In genomic region chr13:6500881-6501280, GRCm38 (mm10) we compare ENCODE assay signal across 14 mouse cellular contexts.
"Had no signal": no experiment of that assay in that cellular context is flagged by ENCODE, and none has a peak within 500 bp of the region (broad histone marks: within the 10 kb centered on the region; RNA-seq: fewer than 3 reads in every experiment).

No protein-coding gene starts in this region.

- DNase-seq: liver, embryonic 13.5 days; liver, postnatal 0 days; lung, adult 2 months; lung, postnatal 14 days; lung, postnatal 36 days; retina, postnatal 1 day; right cerebral cortex, adult 18-20 months; right cerebral cortex, postnatal 14 days; thymus, adult 18-20 months; thymus, postnatal 14 days; thymus, postnatal 36 days had no signal

- ATAC-seq: liver, postnatal 0 days; lung, postnatal 0 days; midbrain, embryonic 13.5 days; midbrain, embryonic 15.5 days had no signal
